Mouse (Mus musculus): ENCODE measurements around the gene Asl.

Gene Asl

GRCm38 (mm10) chr5:130003229-130003628 is 25.8 kb downstream of the Asl start:
- DNase-seq (ENCODE audit: low read depth, low spot score): peak; percentile 29

- peak; percentile 83 for DNase-seq (ENCODE audit: low read depth, low spot score)
These were observed 26.5 kb downstream of the Asl start, which contains the start of gene Gusb for GRCm38 (mm10) chr5:130002301-130003146. Gene Gusb (minus strand): TSS chr5:130003049.

GRCm38 (mm10) chr5:130001356-130001987 is 27.6 kb downstream of the Asl start:
- DNase-seq (ENCODE audit: low read depth, low spot score): no peak

GRCm38 (mm10) chr5:130000735-130001134 is 28.3 kb downstream of the Asl start:
- no peak for DNase-seq (ENCODE audit: low read depth, low spot score)

- DNase-seq (ENCODE audit: low read depth, low spot score): peak; percentile 67
These were observed 29.9 kb downstream of the Asl start for GRCm38 (mm10) chr5:129999097-129999496.

- DNase-seq (ENCODE audit: low read depth, low spot score): no peak
These were observed 31.3 kb downstream of the Asl start for GRCm38 (mm10) chr5:129997700-129998099.

DNA sequence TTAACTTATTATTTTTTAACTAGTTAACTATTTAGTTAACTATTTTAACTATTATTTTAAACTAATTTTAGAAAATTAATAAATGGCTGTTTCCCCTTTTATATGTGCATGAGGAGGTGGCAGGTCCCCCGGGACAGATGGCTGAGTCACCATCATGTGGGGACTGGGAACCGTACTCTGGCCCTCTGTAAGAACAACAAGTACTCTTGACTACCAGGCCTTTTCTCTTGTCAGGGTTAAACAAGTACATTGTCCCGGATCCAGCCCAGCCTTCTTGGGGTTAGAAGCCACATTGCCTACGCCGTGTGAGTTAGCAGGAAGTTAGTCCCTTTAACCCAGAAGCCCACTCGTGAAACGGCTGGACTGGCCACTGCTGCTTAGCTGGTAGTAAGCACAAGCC is 34.1 kb downstream of the Asl start:
- DNase-seq (ENCODE audit: low read depth, low spot score): no peak

DNA sequence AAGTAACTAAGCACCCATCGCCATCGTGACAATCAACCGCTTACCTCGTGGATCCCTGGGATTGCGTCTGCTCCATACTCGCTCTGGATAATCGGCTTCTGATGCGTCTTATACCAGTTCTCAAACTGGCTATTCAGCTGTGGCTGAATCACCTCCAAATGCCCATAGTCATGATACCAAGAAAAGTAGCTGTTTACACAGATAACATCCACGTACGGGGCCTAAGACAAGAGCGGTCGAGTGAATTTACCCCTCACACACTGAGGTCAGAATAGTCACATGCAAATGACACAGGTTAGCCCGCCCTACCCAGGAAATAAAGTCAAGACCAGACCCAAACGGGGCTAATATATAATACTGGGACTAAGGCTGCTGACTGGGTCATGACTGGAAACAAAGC is 35.7 kb downstream of the Asl start:
- DNase-seq (ENCODE audit: low read depth, low spot score): no peak

- no peak for DNase-seq (ENCODE audit: low read depth, low spot score)
These were observed 37.1 kb downstream of the Asl start for GRCm38 (mm10) chr5:129991898-129992297.

GRCm38 (mm10) chr5:129989376-129989775 is 39.7 kb downstream of the Asl start:
- no peak for DNase-seq (ENCODE audit: low read depth, low spot score)

DNA sequence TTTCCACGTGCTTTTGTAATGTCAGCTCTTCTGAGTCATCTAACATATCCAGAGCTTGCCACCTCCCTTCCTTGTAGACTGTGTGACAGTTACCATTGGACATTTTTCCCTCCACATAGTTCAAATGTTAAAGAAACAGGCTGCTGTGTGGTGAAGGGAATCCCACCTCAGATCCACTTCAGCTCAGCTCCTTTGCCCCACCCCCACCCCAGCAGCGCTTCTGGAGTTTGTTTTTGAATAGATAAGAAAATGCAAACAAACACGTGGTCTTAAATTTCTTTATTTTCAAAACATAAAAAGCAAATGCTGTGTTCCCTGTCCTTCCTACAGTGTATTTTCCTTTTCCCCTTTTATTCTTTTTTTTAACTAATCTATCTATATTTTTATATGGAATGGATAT is 48.8 kb downstream of the Asl start:
- no peak for DNase-seq (ENCODE audit: low read depth, low spot score)

GRCm38 (mm10) chr5:129978608-129979007 is 50.4 kb downstream of the Asl start:
- no peak for DNase-seq (ENCODE audit: low read depth, low spot score)

DNA sequence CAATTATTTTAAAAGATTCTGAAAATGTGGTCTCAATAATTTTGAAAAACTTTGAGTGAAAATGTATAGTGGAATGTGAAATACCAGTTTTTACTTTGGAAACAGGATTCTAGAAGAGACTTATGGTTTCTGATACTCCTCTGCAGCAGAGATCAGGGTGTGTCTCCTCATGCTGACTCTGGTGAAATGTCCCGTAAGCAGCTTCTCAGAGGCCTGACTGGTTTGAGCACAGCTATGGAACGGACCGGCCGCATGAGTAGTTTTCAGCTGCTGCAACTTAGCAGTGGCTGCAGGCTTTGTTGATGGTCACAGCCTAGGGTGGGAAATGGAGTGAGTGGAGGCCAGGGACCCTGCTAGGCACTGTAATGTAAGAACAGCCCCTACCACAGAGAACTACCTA is 51.3 kb downstream of the Asl start:
- no peak for DNase-seq (ENCODE audit: low read depth, low spot score)

DNA sequence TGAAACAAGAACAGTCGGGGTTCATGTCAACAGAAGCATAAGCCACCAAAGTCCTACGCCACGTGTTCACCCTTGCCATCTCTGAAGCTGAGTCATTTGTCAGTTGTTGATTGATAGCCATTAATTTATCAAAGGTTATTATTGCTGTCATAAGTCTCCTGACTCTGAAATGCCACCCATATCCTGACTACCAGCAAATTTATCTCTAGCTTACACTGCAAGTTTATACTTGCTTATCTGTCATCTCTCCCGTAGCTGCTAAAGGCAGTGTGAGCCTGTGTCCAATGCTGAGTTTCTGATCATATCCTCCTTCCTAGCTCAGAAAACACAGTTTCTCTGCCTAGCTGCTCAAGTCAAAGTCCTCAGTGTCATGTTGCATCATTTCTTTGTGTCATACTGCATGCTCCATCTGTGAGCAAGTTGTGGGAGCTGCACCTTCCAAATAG is 54.2 kb downstream of the Asl start:
- no peak for DNase-seq (ENCODE audit: low read depth, low spot score)

- no peak for DNase-seq (ENCODE audit: low read depth, low spot score)
These were observed 54.7 kb downstream of the Asl start for GRCm38 (mm10) chr5:129974354-129974753.

GRCm38 (mm10) chr5:129971491-129971890 is 57.6 kb downstream of the Asl start:
- no peak for DNase-seq (ENCODE audit: low read depth, low spot score)

DNA sequence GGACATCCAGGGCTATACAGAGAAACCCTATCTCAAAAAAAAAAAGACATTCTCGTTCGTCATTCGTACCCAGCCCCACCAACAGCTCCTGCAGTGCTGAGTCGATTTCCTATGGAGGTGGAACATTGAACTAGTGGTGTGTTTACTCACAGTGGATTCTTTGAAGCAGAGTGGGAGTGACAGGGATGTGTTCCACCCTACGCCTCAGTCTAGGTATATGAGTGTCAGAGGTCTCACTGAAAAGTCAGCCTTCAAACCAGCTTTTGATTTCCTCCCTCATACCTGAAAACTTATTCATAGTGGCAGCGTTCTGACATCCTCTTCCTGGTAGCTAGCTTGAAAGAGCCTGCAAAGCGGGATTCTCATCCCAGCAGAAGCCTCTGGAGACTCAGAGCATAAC is 60.6 kb downstream of the Asl start:
- no peak for DNase-seq (ENCODE audit: low read depth, low spot score)

GRCm38 (mm10) chr5:129966448-129966847 is 62.6 kb downstream of the Asl start:
- no peak for DNase-seq (ENCODE audit: low read depth, low spot score)

GRCm38 (mm10) chr5:129963224-129963623 is 65.8 kb downstream of the Asl start:
- DNase-seq (ENCODE audit: low read depth, low spot score): no peak

Measured in mesoderm, embryonic 11.5 days (tissue).